Mouse (Mus musculus): ENCODE measurements around the gene Gm43552. TPM values are rescaled to one million over a fixed set of nuclear protein-coding genes. Genes with fewer than 3 reads are reported as not detected.

Gene Gm43552
- not detected for polyA plus RNA-seq (2012; fragmentation: generic; extraction: Trizol)

DNA sequence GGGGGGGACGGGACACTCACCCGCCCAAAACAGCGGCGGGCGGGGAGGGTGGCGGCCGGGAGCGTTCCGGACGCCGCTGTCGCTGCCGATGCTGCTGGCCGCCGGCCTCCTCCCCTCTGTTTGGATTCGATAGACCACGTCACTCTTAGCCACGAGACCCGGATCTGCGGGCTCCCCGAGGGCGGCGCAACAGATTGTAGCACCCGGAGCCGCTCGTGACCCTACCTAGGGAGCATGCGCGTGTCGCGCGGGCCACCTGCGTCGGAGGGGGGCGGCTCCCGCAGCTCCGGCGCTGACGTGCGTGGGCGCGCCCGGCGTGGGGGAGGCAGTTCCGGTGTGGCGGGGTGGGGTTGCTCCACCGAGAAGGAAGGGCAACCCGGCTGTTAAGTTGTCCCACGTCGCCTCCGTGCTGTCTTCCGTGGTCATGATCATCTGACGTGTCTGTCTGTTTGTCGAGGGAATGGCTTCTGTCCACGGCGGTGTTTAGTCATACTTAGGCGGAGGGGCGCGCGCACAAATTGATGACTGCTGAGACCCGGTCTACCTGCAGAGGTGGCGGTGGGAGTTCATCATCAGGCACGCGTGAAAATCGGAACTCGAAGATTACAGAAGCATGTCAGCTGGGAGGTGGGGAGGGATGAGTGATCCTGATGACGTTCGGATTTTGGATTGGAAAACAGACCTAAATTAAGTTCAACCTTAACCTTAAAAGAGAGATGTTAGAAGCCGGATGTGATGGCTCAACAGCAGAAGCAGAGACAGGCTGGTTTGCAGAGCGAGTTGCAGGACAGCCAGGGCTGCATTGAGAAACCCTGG, at the start of gene Gm43552:
TSS of gene Gm43552 (minus strand) at position 118 of the 816 bp plus-strand sequence.

DNA sequence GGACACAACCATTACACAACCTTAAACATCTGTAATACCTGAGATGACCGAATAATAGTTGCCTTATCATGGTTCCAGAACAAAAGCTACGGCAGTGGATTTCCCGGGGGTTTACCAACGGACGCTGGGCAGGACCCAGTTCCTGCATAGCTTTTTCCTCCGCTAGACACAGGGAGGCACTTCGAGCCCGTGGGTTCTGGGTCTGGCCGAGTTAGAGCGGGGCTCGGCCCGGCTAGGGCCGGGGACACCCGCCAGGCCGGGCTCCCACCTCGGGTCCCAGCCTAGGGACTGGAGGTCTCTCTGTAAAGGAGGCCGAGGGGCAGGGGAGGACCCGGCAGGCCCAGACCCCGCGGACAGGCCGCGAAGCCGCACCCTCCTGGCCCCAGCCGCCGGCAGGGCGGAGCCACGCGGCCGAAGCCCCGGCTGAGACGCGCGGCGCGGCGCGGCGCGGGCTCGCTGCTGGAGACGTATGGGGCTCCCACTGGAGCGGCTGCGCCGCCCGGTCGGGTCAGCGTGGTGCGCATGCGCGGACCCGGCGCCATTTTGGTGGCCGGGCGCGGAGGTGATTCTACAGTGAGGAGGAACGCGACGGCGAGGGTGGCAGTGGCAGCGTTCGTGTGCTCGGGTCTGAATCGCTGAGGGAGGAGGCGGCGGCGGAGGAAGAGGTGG, 44.3 kb upstream of the Gm43552 start, which contains the start of the genes Smim14 and Ube2k:
TSS of gene Smim14 (minus strand) at position 434 of the 669 bp plus-strand sequence.
TSS of gene Ube2k (plus strand) at position 483 of the 669 bp plus-strand sequence.

DNA sequence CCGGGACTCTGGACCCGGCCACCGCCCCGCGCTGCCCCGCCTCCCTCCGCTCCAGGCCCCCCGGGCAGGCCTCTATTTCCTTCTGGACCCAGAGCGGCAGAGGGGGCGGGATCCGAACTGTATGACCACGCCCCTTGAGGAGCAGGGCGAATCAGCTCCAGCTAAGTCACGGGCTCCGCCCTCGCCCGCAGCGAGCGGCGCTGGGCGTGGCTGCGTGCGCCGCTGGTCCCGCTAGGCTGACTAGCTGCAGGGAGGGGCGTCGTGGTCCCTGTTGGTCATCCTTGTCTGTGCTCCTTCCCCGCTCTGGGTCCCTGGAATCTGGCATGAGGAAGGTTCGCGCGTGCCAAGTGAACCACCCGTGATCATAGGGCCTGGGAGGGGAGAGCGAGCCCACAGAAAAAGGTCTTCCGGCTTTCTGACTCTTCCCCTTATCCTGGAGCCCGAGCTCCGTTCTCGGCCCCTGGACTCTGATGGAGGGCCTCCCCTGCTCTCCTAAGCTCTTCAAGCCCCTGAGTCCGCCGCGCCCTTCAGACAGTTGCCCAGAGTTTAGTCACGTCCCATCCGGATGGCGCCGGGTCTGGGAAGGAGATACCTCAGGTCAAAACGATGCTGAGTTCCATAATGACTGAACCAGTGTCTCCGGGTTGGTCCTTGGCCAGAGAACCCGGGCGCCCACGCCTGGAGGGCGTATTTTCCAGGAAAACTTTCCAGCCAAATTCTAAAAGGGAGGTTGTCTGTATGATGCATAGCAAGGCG, 56.6 kb downstream of the Gm43552 start, which contains the start of gene Ugdh:
TSS of gene Ugdh (minus strand) at position 144 of the 756 bp plus-strand sequence.

DNA sequence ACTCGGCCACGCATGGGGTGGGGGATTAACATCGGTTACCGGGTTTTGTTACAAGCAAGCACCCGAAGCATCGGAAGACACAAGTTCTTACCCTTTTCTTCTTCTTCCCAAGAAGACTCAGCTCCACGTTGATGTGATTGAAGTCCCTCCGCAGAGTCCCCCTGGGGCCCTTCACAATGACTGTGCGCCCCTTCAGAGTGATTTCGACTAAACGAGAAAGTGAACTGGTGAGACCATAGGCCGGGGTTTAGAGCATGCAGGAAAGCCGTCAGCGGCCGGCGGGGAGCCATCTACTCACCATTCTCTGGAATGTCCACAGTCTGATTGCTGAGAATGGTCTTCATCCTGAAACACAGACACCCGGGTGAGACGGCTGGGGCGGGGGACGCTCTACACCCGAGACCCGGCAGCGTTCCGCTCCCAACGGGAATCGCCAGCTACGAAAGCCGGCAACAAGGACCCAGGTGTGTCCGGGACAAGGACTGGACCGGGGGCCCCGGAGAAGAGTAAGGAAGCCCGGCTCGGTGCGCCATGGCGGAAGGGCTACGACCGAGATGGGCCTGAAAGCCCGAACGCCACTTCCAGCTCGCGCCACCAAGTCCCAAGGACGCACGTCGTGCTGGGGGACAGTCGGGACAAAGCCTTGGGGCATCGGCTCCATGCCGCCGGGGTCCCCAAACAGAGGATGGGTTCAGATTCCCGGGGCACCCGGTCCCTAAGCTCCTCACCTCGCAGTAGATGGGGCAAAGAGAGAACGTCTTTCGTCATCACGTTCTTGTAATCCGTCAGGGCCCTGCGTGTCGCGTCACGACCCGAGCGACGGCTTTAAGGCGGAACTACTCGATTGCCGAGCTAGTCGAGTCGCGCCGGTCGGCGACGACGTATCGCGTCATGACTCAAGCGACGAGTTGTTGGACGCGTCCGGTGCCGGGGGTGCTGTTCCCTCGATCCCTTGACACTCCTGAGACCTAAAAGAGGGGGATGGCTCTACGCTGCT, 101.7 kb downstream of the Gm43552 start, which contains the start of the genes Rpl9 and Lias:
TSS of gene Rpl9 (minus strand) at position 797 of the 997 bp plus-strand sequence.
TSS of gene Lias (plus strand) at position 850 of the 997 bp plus-strand sequence.

Other genes starting within 250 kb of the Gm43552 start
- gene Rfc1, start 157.2 kb downstream of the Gm43552 start, polyA plus RNA-seq (2012; fragmentation: generic; extraction: Trizol) = 10 to 100 TPM in 1 of 2 experiments, 1 to 10 TPM in 1; 2.2 to 10.5 TPM
- under 1 TPM; 0.01 to 0.06 TPM for gene Klb, start 144.5 kb downstream of the Gm43552 start, polyA plus RNA-seq (2012; fragmentation: generic; extraction: Trizol)
- 1,000 to 10,000 TPM; 2,406 to 3,209 TPM for gene Rpl9, start 101.4 kb downstream of the Gm43552 start, polyA plus RNA-seq (2012; fragmentation: generic; extraction: Trizol)
- 10 to 100 TPM in 1 of 2 experiments, 1 to 10 TPM in 1; 5.1 to 19.4 TPM for gene Lias, start 101.3 kb downstream of the Gm43552 start, polyA plus RNA-seq (2012; fragmentation: generic; extraction: Trizol)
- 10 to 100 TPM in 1 of 2 experiments, 1 to 10 TPM in 1; 9.1 to 47.1 TPM for gene Ugdh, start 56.9 kb downstream of the Gm43552 start, polyA plus RNA-seq (2012; fragmentation: generic; extraction: Trizol)
- 10 to 100 TPM; 46.0 to 97.2 TPM for gene Smim14, start 44.4 kb upstream of the Gm43552 start, polyA plus RNA-seq (2012; fragmentation: generic; extraction: Trizol)
- 10 to 100 TPM; 36.8 to 50.9 TPM for gene Ube2k, start 44.4 kb upstream of the Gm43552 start, polyA plus RNA-seq (2012; fragmentation: generic; extraction: Trizol)
- gene Pds5a, start 205.4 kb upstream of the Gm43552 start, polyA plus RNA-seq (2012; fragmentation: generic; extraction: Trizol) = 1 to 10 TPM; 1.1 to 9.8 TPM

Data from C3H10T1/2 (cell line).